Mouse (Mus musculus) heart, adult 9 months (tissue): ENCODE data around the gene Grip1.

ENCODE experiments used
- DNase-seq, 2 experiments: peaks; one replicate each; pipeline ENCODE4 v3.0.0; 2022; ENCODE audit warnings: low spot score in 2 of 2

Grip1 gene

GRCm38 (mm10) chr10:119742722-119743121, 289.1 kb downstream of the Grip1 start:
- no peak for DNase-seq

DNA sequence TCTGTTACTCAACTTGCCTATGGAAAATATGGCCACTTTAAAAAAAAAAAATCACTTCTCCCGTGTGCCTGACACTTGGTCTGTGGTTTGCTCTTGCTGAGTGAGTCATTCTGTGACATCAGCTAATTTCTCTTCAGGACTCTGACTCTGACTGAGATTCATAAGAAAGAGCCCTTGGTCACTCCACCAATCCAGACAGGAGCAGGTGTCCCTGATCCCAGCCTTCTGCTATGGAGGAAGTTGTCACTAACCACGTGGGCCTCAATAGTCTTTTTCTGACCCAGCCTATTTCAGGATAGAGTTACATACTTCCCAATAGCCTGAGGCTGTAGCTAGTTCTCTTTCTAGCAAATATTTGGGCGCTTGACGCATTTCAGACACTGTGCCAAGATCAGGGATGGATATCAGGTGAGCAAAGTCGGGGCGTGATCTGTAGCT, 298.8 kb downstream of the Grip1 start:
- no peak for DNase-seq

- DNase-seq: no peak
Observed at GRCm38 (mm10) chr10:119756271-119756670, 302.6 kb downstream of the Grip1 start.

GRCm38 (mm10) chr10:119757219-119757618, 303.6 kb downstream of the Grip1 start:
- DNase-seq: no peak

- no peak for DNase-seq
Observed at GRCm38 (mm10) chr10:119761451-119762367, 308.1 kb downstream of the Grip1 start.

- DNase-seq: no peak
Observed at GRCm38 (mm10) chr10:119778871-119779270, 325.2 kb downstream of the Grip1 start.

DNA sequence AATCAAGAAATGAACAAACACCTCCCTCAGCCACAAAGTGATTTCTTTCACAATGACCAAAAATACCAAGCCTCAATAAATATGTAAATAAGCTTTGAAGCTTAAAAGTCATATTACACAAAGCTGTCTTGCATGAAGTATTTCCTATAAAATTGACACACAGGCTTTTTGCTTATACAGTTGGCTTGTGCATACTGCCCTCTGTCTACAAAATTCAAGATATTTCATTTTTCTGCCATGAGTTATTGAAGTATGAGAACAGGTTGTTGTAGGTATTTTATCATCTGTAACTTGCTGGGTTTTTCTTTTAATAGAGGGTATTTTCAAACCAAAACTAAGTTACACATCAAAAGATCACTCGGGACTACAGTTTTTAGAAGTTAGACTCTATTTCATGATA, 326.0 kb downstream of the Grip1 start:
- no peak for DNase-seq

- no peak for DNase-seq
Observed at GRCm38 (mm10) chr10:119790507-119790906, 336.9 kb downstream of the Grip1 start.

DNA sequence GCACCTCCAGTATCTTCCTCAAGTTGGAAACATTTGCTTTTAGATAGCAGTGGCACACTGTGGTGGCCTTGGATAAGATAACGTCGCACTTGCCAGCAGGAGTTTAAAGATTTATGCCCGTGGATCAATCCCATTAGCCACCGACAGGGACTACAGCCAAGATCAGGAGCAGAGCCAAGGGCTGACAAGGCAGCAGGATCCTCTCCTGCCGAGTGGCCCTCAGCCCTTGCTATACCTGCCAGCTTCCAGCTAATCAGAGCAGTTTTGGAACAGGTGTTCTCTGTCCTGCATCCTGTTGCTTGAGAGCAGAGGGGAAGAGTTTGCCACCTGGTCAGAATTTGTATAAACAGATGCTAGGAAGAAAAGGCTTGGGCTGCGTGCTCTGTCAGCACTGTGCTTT, 348.8 kb downstream of the Grip1 start:
- no peak for DNase-seq

DNA sequence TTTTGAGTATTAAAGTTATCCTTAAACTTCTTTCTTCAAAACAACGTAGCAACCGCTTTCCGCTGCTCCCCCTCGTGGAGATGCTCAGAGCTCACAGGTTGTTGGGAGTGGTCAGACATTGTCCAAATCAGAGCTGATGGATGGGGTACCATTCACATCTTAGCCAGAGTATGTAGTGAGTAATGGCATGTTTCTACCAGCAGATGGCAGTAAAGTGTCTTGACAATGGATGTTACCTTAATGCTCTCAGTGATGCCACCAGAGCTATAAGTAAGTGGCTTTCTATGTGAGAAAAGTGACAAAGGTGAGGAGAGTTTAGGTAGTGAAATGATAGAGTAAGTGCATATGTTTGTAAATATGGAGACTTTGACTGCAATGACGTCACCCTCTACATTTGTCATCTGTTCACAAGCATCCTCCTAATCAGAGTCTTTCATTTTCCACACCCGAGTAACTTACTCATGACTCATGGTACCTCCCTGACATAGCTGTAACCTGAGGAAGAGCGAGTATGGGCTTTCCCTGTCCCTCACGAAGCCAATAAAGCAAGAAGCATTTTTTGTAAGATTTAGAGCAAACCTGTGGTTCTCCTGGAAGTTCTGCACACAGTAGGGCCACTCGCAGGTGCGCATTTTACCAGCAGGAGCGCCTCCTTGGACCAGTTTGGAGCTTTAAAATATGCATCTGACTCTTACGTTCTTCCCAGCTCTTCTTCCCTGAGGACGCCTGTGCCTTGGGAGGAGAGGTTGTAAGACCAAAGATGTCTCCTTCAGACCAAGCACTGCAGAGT, 350.2 kb downstream of the Grip1 start:
- DNase-seq: peak in 1 of 2 experiments; percentile 18

DNA sequence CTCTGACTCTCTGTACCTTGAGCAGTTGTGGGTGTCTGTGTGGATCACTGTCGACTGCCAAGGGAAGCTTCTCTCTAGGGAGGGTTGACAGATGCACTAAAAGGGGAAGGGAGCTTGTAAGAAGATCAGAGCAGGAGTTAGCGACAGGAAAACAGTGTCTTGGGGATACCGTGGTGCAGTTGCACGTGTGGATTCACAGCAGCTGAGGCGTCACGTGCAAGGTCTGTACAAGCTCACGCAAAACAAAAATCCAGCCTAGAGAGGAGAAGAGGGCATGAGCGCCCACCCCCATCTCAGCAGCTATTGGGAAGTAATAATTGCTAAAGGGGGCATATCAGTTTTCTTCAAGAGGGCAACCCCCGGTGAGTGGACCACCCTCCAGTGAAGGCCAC, 350.8 kb downstream of the Grip1 start:
- DNase-seq: no peak

GRCm38 (mm10) chr10:119805082-119805481, 351.5 kb downstream of the Grip1 start:
- no peak for DNase-seq

DNA sequence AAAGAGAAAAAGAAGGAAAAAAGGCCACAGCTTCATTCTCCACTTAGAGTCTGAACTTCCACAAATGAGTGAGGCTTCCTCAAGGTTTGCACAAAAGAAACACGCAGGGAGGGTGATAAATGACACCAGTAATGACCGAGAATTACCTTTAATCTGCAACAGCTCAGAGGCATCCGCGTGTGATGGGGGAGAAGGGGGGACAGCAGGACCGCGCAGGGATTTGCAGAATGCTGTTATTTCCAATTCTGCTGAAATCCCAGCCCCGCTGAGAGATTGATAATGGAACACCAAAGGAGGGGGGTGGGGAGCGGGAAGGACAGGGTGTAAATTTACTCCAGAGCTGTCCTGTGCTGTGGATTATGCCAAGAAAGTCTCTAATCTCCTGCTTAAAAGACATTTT, 352.5 kb downstream of the Grip1 start:
- no peak for DNase-seq

GRCm38 (mm10) chr10:119808384-119808783, 354.8 kb downstream of the Grip1 start:
- no peak for DNase-seq

- DNase-seq: no peak
Observed at GRCm38 (mm10) chr10:119814087-119814486, 360.5 kb downstream of the Grip1 start.

GRCm38 (mm10) chr10:119816001-119816400, 362.4 kb downstream of the Grip1 start:
- DNase-seq: no peak

DNA sequence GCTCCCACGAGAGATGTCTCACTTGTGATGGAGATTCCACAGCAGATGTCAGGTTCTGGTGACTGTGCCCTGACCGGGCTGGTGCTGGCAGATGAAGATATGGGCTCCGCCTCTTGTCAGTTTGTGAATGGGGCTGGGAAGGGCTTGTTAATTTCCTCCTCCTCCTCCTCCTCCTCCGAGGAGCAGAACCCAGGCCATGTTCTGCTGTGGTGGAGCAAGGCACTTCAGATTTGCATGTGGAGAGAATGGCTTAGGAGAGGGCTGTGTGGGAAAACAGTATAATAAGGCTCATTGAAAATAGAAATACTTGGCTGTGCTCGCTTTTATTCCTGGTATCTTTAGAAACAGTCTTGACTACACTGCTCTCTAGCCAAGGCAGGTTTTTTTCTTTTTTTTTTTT, 364.8 kb downstream of the Grip1 start:
- no peak for DNase-seq

- DNase-seq: no peak
Observed at GRCm38 (mm10) chr10:119819102-119819681, 365.6 kb downstream of the Grip1 start.

DNA sequence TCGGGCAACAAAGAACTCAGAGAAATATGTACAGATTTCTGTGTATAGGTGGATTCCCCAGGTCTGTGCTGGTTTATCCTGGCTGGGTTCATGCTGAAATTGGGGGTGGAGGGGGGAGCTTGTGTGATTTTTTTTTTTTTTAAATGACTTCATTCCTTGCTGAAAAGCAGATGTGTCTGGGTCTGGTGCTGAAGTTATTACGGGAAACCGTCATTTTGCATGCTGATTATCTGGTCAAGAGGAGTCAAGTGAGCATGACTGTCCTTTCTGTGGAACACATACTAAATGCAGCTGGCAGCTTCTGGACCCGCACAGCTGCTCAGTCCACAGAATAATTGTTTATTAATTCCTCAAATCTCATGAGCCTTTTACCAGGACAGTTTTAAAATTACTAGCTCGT, 366.1 kb downstream of the Grip1 start:
- no peak for DNase-seq

DNA sequence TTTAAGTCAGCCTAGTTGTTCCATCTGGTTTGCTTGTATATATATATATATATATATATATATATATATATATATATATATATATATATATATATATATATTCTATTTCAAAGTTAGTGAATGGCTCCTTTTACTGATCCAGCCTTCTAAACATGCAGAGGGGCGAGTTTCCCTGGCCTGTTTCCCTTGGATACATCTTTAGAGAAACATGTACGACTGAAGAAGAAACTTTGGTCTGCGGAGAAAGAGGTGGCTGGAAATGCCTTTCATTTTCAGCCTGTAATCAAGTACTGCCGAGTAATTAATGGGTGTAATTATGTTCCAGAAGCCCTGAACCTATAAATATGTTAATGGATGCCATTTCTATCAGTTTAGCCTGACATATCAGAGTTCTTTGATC, 366.8 kb downstream of the Grip1 start:
- no peak for DNase-seq

- no peak for DNase-seq
Observed at GRCm38 (mm10) chr10:119823691-119824090, 370.1 kb downstream of the Grip1 start.

DNA sequence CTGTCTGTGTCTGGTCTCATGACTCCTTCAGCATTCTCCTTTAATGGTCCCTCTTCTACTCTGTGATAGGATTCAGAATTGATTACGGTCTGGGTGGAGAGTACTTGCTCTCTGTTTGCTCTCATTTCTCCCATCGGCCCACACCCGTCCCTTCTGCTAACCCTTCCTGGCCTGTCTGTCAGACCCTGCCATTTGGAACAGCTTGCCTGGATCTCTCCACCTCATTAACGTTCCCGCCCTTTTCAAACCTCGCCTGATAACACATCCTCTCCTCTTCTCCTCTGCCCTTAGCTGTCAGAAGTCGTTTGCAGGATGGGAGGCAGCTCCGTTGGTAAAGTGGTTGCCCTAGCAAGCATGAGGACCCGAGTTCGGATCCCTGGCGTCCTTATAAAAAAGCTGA, 370.9 kb downstream of the Grip1 start:
- no peak for DNase-seq
